Mouse (Mus musculus): Measurements from ENCODE around the gene Sardh. TPM values are rescaled to one million over a fixed set of nuclear protein-coding genes. Genes with fewer than 3 reads are reported as not detected.

The Sardh gene
- 38.0 and 40.6 TPM in 2 replicates for polyA plus RNA-seq (2014; fragmentation: Nextera tagmentation; extraction: Ambion mirVana)

- DNase-seq (ENCODE audit: low spot score) = no peak
- ATAC-seq (replicated peaks; ENCODE audit: low FRiP score) = peak; percentile 54
- H3K4me2 ChIP-seq = peak within 1 kb of the TSS; percentile 16
Observed at GRCm38 (mm10) chr2:27248211-27248610, at the start of gene Sardh. Gene Sardh (minus strand): TSS chr2:27248337.

GRCm38 (mm10) chr2:27296656-27297406 is 48.7 kb upstream of the Sardh start:
- Histone ChIP-seq H3K4me1 (replicated peaks; ENCODE audit: control insufficient read depth, insufficient read depth, low read length) (no peaks in the 10 kb centered on the region), H3K9me3 (ENCODE audit: control insufficient read depth, low read length) (no peaks in the 10 kb centered on the region), H3K27ac (ENCODE audit: low read depth, low read length) (no peak overlapping the region), H3K4me2 (no peak overlapping the region), H3K9ac (ENCODE audit: low read depth, low read length) (no peak overlapping the region), H3K36me3 (ENCODE audit: control insufficient read depth, insufficient read depth, low read length) (peaks cover 2% of the 10 kb centered on the region), H3K4me3 (ENCODE audit: low read depth, low read length) (no peak overlapping the region), H3K27me3 (replicated peaks; ENCODE audit: control insufficient read depth, insufficient read depth, low read length) (no peaks in the 10 kb centered on the region)
- DNase-seq (ENCODE audit: low spot score) (no peak), ATAC-seq (replicated peaks; ENCODE audit: low FRiP score) (no peak)
- WGBS = 78% methylated on average over 9 of the region's 9 CpGs

More at GRCm38 (mm10) chr2:27248211-27248610, at the start of gene Sardh:
- peaks cover 17% of the 10 kb centered on the region for H3K4me1 ChIP-seq (replicated peaks; ENCODE audit: control insufficient read depth, insufficient read depth, low read length)
- H3K9me3 ChIP-seq (ENCODE audit: control insufficient read depth, low read length) = no peaks in the 10 kb centered on the region
- H3K9ac ChIP-seq (ENCODE audit: low read depth, low read length) = no peak within 1 kb of the TSS
- peak within 1 kb of the TSS; percentile 75; the same call in 1 of the 2 replicates for H3K27ac ChIP-seq (ENCODE audit: low read depth, low read length)
- 59% methylated on average over 2 of the region's 2 CpGs for WGBS
- H3K27me3 ChIP-seq (replicated peaks; ENCODE audit: control insufficient read depth, insufficient read depth, low read length) = no peaks in the 10 kb centered on the region
- H3K36me3 ChIP-seq (ENCODE audit: control insufficient read depth, insufficient read depth, low read length) = no peaks in the 10 kb centered on the region
- H3K4me3 ChIP-seq (ENCODE audit: low read depth, low read length) = no peak within 1 kb of the TSS

DNA sequence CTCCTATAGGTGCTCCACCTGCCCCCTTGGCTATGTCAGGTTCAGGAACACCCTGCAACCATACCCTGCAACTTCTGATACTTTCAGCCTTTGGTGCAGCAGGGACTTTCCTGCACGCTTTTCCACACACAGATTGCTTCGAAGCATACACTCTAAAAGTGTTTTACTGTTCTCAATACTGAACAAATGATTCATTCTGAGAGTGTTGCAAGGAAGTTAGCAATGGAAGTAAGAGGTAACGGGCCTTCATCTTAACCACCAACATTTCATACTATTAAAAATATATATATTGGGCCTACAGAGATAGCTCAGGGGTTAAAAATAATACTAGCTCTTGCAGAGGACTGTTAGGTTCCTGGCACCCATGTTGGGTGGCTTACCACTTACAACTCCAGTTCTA is 46.6 kb upstream of the Sardh start:
- peaks cover 11% of the 10 kb centered on the region for H3K36me3 ChIP-seq (ENCODE audit: control insufficient read depth, insufficient read depth, low read length)
- 84% methylated on average over 3 of the region's 3 CpGs for WGBS

DNA sequence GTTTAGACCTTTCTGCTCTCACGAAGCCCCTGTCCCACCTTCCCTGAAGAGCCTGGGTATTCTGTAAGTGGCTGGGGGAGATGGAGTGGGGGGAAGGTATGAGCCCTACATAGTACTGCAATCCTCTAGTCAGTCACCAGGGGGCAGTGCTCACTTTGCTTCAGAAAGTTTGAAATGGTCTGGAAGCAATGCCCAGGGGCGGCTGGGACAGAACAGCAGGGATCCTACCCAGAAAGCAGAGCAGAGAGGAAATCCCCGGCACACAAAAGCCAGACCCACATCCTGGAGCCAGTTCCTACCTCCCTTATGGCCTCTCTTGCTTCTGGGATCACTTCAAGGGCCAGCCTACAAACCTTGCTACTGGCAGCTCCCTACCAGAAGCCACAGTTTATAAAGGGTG is 40.9 kb upstream of the Sardh start:
- Histone ChIP-seq H3K4me2 (no peak overlapping the region), H3K36me3 (ENCODE audit: control insufficient read depth, insufficient read depth, low read length) (peaks cover 11% of the 10 kb centered on the region), H3K4me1 (replicated peaks; ENCODE audit: control insufficient read depth, insufficient read depth, low read length) (no peaks in the 10 kb centered on the region; the same call in 1 of the 2 replicates), H3K27me3 (replicated peaks; ENCODE audit: control insufficient read depth, insufficient read depth, low read length) (no peaks in the 10 kb centered on the region), H3K9me3 (ENCODE audit: control insufficient read depth, low read length) (no peaks in the 10 kb centered on the region), H3K4me3 (ENCODE audit: low read depth, low read length) (no peak overlapping the region), H3K27ac (ENCODE audit: low read depth, low read length) (no peak overlapping the region), H3K9ac (ENCODE audit: low read depth, low read length) (peak overlapping the region; percentile 46)
- WGBS = 26% methylated on average over 3 of the region's 3 CpGs
- ATAC-seq (replicated peaks; ENCODE audit: low FRiP score) = no peak
- DNase-seq (ENCODE audit: low spot score) = peak; percentile 67

More for the DNA sequence above, 46.6 kb upstream of the Sardh start:
- Histone ChIP-seq H3K4me1 (replicated peaks; ENCODE audit: control insufficient read depth, insufficient read depth, low read length) (no peaks in the 10 kb centered on the region), H3K27ac (ENCODE audit: low read depth, low read length) (no peak overlapping the region), H3K27me3 (replicated peaks; ENCODE audit: control insufficient read depth, insufficient read depth, low read length) (no peaks in the 10 kb centered on the region), H3K9me3 (ENCODE audit: control insufficient read depth, low read length) (no peaks in the 10 kb centered on the region), H3K4me2 (no peak overlapping the region), H3K4me3 (ENCODE audit: low read depth, low read length) (no peak overlapping the region), H3K9ac (ENCODE audit: low read depth, low read length) (no peak overlapping the region)
- DNase-seq (ENCODE audit: low spot score) (no peak), ATAC-seq (replicated peaks; ENCODE audit: low FRiP score) (no peak)

DNA sequence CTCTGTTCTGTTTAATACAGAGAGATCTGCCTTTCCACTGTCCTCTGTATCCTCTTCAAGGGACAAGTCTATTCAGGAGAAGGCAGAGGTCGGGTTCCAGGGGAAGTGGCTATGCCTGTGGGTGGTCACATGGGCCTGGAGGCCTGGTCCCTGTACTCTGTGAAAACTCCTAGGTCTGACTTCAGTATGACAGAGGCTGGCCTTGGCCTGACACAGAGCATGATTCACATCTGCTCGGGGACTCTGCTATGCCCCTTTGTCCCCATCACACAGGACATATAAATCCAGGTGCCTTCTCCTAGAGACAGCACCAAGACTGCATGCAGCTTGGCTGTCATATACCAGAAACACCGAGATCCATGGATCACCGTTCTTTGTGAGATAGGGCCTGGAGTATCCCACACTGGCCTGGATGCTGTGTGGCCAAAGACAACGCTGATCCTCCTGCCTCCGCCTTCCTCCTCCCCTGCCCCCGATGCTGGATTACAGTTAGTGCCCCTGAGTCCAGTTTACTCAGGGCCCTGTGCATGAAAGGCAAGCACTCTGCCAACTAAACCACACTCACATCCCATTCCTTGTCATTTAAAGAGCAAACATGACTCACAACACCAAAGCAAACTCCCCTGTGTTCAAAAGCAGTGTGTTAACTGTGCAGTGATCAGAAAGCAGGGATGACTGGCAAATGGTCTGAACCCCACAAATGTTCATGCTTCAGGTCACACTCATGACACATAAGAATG is 39.0 kb upstream of the Sardh start:
- Histone ChIP-seq H3K4me1 (replicated peaks; ENCODE audit: control insufficient read depth, insufficient read depth, low read length) (no peaks in the 10 kb centered on the region; the same call in 1 of the 2 replicates), H3K4me3 (ENCODE audit: low read depth, low read length) (no peak overlapping the region), H3K9ac (ENCODE audit: low read depth, low read length) (no peak overlapping the region), H3K36me3 (ENCODE audit: control insufficient read depth, insufficient read depth, low read length) (peaks cover 11% of the 10 kb centered on the region), H3K27ac (ENCODE audit: low read depth, low read length) (no peak overlapping the region), H3K9me3 (ENCODE audit: control insufficient read depth, low read length) (no peaks in the 10 kb centered on the region), H3K4me2 (no peak overlapping the region), H3K27me3 (replicated peaks; ENCODE audit: control insufficient read depth, insufficient read depth, low read length) (no peaks in the 10 kb centered on the region)
- ATAC-seq (replicated peaks; ENCODE audit: low FRiP score) (no peak), DNase-seq (ENCODE audit: low spot score) (no peak)
- 77% methylated on average over 7 of the region's 7 CpGs for WGBS

DNA sequence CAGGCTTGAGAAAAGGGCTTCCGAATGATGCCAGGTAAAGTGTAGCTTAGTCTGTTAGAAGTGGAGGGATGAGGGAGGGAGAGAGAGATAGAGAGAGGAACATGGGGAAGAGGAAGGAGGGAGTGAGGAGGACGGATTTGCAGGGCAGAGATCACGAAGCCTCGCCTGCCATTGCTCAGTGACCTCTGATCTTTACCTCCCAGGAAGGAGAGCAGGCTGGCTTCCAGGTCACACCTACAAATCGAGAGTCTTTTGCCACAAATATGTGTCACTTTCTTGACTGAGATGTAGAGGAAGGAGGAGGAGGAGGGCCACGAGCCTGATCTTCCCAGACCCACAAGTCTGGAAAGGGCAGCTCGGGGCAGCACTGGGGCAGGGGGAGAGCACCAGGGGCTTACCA is 36.3 kb upstream of the Sardh start:
- no peak overlapping the region for H3K4me3 ChIP-seq (ENCODE audit: low read depth, low read length)
- no peaks in the 10 kb centered on the region; the same call in 1 of the 2 replicates for H3K4me1 ChIP-seq (replicated peaks; ENCODE audit: control insufficient read depth, insufficient read depth, low read length)
- no peaks in the 10 kb centered on the region; the same call in 1 of the 2 replicates for H3K36me3 ChIP-seq (ENCODE audit: control insufficient read depth, insufficient read depth, low read length)
- 72% methylated on average over 7 of the region's 7 CpGs for WGBS
- DNase-seq (ENCODE audit: low spot score) (no peak), ATAC-seq (replicated peaks; ENCODE audit: low FRiP score) (no peak)
- H3K4me2 ChIP-seq = no peak overlapping the region
- H3K27me3 ChIP-seq (replicated peaks; ENCODE audit: control insufficient read depth, insufficient read depth, low read length) = no peaks in the 10 kb centered on the region
- H3K27ac ChIP-seq (ENCODE audit: low read depth, low read length) = no peak overlapping the region
- no peak overlapping the region for H3K9ac ChIP-seq (ENCODE audit: low read depth, low read length)
- no peaks in the 10 kb centered on the region for H3K9me3 ChIP-seq (ENCODE audit: control insufficient read depth, low read length)

GRCm38 (mm10) chr2:27281771-27282170 is 33.6 kb upstream of the Sardh start:
- Histone ChIP-seq H3K36me3 (ENCODE audit: control insufficient read depth, insufficient read depth, low read length) (peaks cover 5% of the 10 kb centered on the region; the same call in 1 of the 2 replicates), H3K9me3 (ENCODE audit: control insufficient read depth, low read length) (no peaks in the 10 kb centered on the region), H3K4me1 (replicated peaks; ENCODE audit: control insufficient read depth, insufficient read depth, low read length) (no peaks in the 10 kb centered on the region; the same call in 1 of the 2 replicates), H3K4me2 (no peak overlapping the region), H3K27me3 (replicated peaks; ENCODE audit: control insufficient read depth, insufficient read depth, low read length) (no peaks in the 10 kb centered on the region), H3K27ac (ENCODE audit: low read depth, low read length) (no peak overlapping the region), H3K4me3 (ENCODE audit: low read depth, low read length) (no peak overlapping the region), H3K9ac (ENCODE audit: low read depth, low read length) (no peak overlapping the region)
- 83% methylated on average over 9 of the region's 9 CpGs for WGBS
- no peak for ATAC-seq (replicated peaks; ENCODE audit: low FRiP score)
- no peak for DNase-seq (ENCODE audit: low spot score)

GRCm38 (mm10) chr2:27280920-27281611 is 32.9 kb upstream of the Sardh start:
- ATAC-seq (replicated peaks; ENCODE audit: low FRiP score) = no peak; the same call in 1 of the 2 replicates

More at GRCm38 (mm10) chr2:27280920-27281611, 32.9 kb upstream of the Sardh start:
- no peaks in the 10 kb centered on the region; the same call in 1 of the 2 replicates for H3K4me1 ChIP-seq (replicated peaks; ENCODE audit: control insufficient read depth, insufficient read depth, low read length)
- H3K36me3 ChIP-seq (ENCODE audit: control insufficient read depth, insufficient read depth, low read length) = peaks cover 7% of the 10 kb centered on the region; the same call in 1 of the 2 replicates
- DNase-seq (ENCODE audit: low spot score) = peak; percentile 60
- H3K9me3 ChIP-seq (ENCODE audit: control insufficient read depth, low read length) = no peaks in the 10 kb centered on the region
- no peak overlapping the region for H3K4me2 ChIP-seq
- no peak overlapping the region for H3K4me3 ChIP-seq (ENCODE audit: low read depth, low read length)
- H3K9ac ChIP-seq (ENCODE audit: low read depth, low read length) = no peak overlapping the region
- H3K27ac ChIP-seq (ENCODE audit: low read depth, low read length) = no peak overlapping the region
- 69% methylated on average over 13 of the region's 13 CpGs for WGBS
- H3K27me3 ChIP-seq (replicated peaks; ENCODE audit: control insufficient read depth, insufficient read depth, low read length) = no peaks in the 10 kb centered on the region
